Mouse (Mus musculus) erythroblast, embryonic 14.5 days (primary cell): Measurements from ENCODE around the gene Map3k20.

Experiments
- GATA1 ChIP-seq: IDR thresholded peaks from 2 replicates; pipeline ENCODE4 v1.6.1; 2012; ENCODE audit warnings: low read length, inconsistent platforms, mixed read lengths
- TAL1 ChIP-seq: IDR thresholded peaks from 3 replicates; pipeline ENCODE4 v1.6.1; 2012; ENCODE audit warnings: low read length, inconsistent platforms, mixed read lengths

GRCm38 (mm10) chr2:72241714-72242472 is 43.5 kb upstream of the Map3k20 start:
- TF ChIP-seq GATA1 (no peak), TAL1 (no peak)
